Mouse (Mus musculus) layer of hippocampus, adult 8-10 months (tissue): ENCODE measurements around the gene Gcm1. TPM values are rescaled to one million over a fixed set of nuclear protein-coding genes. Genes with fewer than 3 reads are reported as not detected.

Experiments used
- DNase-seq, 2 experiments: peaks; one replicate each; pipeline ENCODE4 v3.0.0; 2022; ENCODE audit warnings: low spot score in 2 of 2
- total RNA-seq, 4 experiments: library from RNA; stranded (reverse); gene quantifications; 2 replicates each; pipeline ENCODE4 v1.2.4; 2022

The Gcm1 gene
- total RNA-seq, 4 experiments from 2014 or later, result not detected

DNA sequence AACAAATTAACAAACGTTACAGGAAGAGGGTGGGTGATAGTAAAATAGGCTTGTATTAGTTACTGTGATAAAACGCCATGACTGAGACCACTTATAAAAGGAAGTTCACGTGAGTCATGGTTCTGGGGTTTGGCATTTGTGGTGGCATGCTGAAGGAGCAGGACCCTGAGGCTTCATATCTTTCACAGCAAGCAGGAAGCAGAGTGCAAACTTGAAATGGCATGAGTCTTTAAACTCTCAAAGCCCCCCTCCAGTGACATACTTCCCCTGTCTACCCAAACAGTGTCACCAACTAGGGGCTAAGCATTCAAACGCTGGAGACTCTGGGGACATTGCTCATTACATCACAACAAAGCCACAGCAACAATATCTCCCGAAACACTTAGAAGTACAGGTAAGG, 49.2 kb downstream of the Gcm1 start:
- DNase-seq, result no peak

DNA sequence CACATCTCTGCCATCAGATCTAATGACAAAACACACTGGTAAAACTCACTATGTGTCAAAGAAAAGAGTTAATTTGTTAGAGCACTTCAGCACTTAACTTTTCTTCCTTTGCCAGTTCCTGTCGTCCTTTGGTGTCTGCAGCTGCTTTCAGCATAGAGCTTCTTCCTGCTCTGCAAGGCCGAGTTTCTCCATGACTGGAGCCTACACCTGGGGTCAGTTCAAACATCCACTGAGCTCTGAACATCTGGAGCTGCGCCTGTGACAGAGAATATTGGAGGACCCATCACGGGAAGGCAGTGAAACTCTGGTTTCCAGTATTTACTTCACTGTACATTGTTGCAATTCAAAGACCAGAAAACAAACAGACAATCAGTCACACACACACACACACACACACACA, 49.7 kb downstream of the Gcm1 start:
- no peak for DNase-seq

DNA sequence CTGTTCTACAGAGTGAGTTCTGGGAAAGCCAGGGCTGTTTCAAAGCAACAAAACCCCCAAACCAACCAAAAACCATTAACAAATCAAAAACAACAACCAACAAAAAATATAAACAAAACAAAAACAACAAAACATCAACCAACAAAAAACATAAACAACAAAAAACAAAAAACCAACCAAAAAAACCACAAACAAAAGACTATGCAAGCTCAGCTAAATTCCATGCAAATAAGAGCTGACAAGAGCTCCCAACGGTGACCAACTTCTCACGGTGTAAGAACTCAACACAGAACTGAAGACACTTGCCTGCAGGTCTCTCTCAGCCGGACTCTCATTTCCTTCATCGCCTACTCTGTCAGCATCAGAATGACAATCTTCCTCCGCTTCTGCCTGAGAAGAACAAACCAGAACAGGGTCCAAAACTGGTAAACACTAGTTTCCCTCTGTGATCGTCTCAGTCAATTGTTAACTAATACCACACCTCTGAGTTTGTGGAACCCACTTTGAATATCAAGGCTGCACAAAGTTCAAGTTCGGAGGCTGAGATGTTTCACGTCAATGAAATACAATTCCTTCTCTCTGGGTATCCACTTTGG, 52.3 kb downstream of the Gcm1 start:
- no peak for DNase-seq

DNA sequence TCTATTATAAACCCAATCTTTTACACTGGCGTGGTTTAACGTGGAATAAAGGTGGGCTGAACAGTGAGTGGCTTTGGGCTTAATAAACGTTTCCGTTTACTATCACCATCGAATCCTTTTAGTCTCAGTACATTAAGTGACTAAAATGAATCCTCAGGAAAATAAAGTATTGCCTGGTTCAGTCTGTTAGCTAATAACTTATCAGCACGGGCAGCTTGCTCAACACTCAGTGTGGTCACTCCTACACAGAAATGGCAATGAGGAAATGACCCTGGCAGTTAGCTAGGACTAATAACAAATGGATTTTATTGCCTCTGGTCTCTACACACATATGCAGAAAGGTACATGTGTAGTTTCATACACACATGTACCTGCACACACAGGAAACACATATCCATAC, 53.2 kb downstream of the Gcm1 start:
- no peak for DNase-seq

DNA sequence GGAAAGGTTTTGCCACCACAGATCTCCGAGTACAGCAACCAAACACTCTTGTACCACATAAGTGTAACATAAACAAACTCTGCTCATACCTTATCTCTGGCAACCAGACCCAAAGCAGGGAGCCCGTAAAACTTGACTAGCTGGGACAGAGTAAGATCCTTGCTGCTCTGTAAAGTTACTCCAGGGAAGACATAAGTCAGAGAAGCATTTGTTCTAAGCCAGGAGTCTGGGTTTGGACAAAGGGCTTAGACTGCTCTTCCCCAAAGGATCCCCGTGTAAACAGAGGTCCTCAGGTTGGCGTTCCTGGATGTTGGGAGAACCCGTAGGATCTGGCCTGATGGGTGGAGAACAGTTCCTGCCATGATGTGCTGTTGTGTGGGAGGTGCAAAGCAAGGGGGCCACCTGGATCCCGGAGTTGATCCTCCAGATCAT, 53.8 kb downstream of the Gcm1 start:
- no peak for DNase-seq

DNA sequence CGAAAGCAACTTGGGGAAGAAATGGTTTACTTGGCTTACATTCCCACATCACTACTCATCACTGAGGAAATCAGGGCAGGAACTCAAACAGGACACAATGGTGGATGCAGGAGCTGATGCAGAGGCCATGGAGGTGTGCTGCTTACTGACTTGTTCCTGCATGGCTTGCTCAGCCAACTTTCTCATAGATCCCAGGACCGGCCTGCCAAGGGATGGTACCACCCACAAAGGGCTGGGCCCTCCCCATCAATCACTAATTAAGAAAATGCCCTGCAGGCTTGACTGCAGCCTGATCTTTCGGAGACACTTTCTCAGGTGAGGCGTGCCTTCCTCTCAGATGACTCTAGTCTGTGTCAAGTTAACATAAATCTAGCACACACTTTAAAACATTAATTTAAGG, 55.1 kb downstream of the Gcm1 start:
- DNase-seq, result no peak

DNA sequence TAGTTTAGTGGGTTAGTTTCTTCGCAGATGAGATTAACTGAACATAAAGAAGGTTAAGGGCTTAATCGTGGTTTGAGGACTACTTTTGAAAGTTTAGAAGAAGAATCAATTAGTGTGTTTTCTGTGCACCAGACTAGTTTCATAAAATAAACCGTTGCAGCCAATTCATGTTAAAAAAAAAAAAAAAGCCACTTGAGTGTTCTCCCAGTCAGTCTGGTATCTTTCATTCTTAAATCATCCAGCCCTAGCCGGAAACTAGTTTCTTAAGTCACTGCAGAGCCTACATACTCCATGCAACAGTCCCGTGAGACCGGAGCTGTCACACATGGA, 55.8 kb downstream of the Gcm1 start:
- no peak for DNase-seq

DNA sequence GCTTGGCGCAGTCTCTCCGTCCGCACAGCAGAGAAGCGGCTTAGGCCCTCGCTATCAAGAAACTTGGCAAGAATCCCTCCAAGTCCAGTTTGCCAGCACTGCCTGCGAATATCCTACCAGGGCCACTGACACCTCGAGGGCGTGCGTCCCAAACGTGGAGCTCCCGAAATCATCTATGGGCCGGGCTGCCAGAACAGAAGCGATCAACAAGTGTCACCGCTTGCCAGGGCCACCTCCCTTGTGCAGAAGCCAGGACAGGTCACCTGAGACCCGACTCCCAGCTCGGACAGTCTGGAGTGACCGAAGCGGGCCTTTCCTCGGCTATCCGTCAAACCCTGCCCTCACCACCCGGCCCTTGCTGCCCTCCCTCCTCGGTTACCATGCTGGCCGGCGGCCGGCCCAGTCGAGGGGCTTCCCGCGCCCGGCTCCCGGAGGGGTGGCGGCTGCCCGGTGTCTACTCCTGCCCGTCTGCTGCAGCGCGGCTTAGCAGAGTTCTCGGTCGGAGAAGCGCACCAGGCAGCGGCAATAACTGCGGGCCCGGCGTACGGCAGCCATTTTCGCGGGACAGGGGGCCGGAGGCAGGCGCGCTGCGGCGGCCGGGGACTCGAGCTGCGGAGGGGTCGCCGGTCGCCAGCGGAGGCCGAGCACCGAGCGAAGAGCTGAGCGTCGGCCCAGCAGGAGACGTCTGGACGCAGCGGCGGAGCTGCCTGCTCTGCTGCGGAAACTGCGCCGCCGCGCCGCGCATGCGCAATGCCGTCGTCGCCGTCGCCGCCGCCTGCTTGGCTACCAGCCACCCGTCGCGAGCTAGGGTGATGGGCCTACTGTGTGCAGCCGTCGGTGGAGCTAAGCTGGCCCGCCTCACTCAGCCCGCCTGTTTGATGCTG, 56.4 kb downstream of the Gcm1 start:
- peak; percentile 52 to 78 for DNase-seq

DNA sequence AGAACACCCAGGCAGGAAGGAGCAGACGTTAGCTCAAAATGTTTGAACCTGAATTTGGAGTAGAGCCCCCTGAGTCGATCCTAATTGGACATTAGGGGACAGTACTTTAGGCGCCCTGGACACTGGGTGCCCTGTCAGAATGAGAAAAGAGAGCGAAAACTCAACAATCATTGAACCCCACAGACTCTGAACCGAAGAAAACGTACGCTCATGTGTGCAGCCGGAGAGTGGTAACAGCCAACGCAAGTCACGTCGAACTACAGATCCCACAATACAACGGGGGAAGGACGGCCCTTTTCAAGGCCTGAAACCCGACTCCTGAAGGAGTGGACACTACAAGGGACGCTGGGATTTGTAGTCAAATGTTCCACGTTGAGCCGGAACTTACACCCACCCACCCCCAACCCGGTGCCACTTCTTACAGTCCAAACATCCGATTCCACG, 57.1 kb downstream of the Gcm1 start, which contains the start of the genes Fbxo9 and Ick:
Fbxo9 (minus strand) TSS at position 270 of the 444 bp plus-strand sequence.
Ick (plus strand) TSS at position 397 of the 444 bp plus-strand sequence.
- DNase-seq, result peak; percentile 91 to 92

DNA sequence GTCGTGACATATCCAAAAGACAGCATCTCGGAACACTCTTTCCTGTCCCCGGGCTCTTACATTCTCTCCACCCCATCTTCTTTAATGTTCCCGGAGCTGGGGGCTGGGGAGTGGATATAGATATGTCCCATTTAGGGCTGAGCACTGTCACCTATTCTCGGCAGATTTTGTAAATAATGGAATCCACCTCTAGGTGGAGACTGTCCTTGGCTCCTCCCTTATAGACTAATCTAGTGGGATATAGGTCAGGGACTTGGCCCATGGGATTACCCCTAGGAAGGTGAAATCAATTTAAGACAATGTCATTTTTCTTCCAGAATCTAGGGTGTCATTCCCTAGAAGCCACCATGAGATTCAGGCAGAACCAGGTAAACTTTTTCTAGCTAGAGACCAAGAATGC, 57.9 kb downstream of the Gcm1 start:
- no peak for DNase-seq

DNA sequence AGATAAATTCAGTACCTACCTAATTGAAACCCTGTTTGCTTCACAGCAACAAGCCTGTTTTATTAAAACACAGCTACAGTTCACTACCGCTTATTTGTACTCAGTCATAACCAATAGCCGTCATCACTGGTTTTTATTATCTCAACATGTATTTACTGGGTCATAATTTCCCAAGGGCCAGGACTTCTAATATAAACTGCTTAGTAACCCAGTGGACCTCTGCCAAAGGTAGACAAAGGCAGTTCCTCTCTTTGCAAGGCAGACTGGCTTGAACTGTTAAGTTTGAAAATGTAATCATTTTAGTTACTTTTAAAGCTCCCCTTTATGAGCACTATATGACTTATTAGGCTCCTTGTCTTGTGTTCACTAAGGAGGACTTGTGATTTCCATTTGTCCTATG, 59.7 kb downstream of the Gcm1 start:
- no peak for DNase-seq

DNA sequence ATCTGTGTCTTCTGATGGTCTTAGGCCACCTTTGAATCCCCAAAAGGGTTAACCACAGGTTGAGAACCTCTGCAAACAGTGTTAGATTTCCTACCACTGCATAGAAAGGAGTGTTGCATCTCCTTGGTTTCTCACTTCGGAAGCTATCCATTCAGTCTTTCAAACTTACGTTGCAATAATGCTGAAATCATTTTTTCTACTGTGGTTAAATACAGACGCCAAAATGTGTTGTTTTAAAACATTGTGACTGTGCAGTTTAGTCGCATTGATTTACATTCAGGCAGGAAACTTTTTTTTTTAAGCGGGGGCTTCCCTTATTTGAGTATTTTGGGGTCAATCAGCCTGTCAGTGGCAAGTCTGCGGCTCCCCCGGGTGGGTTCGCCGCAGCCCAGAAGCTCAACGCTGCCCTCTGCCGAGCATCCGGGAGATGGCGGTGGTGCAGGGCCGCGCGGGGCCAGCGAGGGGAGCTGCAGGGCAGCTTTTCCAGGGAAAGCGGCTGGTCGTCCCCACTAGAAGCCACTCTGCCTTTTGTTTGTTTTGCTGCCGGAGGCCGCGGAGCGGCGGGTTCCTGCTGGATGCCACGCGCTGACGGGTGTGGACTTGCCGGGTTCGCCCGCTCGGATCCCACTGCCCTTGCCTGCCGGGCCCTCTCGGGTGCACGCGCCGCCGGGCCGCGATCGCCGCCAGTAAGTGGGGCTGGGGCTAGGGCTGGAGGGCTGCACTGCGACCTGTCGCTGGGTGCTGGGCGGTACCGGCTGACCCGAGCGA, 61.2 kb downstream of the Gcm1 start:
- peak; percentile 80 to 91 for DNase-seq

DNA sequence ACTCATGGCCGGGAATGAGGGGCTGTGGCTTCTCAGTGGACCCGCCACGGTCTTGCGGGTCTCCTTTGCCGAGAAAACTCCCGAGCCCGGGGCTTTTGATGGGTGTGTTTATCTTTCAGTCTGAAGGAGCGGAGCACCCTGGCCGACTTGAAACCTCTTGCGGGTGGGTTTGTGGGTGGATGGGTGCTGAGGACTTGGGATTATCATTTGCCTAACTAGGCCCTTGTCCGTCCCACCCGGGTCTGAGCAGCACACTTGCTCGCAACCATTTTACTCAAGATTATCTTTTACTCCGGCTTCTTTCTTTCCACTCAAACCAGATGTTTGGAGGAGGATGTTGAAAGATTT, 61.8 kb downstream of the Gcm1 start:
- DNase-seq, result no peak

Other genes with a start within 250 kb of the Gcm1 start
- 10 to 100 TPM; 66.5 to 83.2 (median 75.9) TPM for gene Elovl5, start 134.6 kb upstream of the Gcm1 start, total RNA-seq
- gene Fbxo9, start 57.1 kb downstream of the Gcm1 start, total RNA-seq, result 100 to 1,000 TPM in 1 of 4 experiments, 10 to 100 TPM in 3; 89.9 to 102 (median 97.3) TPM
- gene Ick, start 57.3 kb downstream of the Gcm1 start, total RNA-seq, result 10 to 100 TPM; 18.6 to 20.7 (median 19.9) TPM
- 10 to 100 TPM; 50.5 to 52.8 (median 51.7) TPM for gene Gsta4, start 130.8 kb downstream of the Gcm1 start, total RNA-seq
- not detected for gene Gsta1, start 178.7 kb downstream of the Gcm1 start, total RNA-seq
- gene Gm3776, start 205.2 kb downstream of the Gcm1 start, total RNA-seq, result not detected
- gene Gm10639, start 238.0 kb downstream of the Gcm1 start, total RNA-seq, result not detected